Mouse (Mus musculus): ENCODE measurements around the gene Gpd2. TPM values are rescaled to one million over a fixed set of nuclear protein-coding genes. Genes with fewer than 3 reads are reported as not detected.
A peak's percentile ranks its signal among the peaks of the same experiment; 100 is the strongest.

Gpd2 gene
- total and polyA plus RNA-seq, 3 experiments, result 15.7 to 20.4 (median 16.7) TPM

DNA sequence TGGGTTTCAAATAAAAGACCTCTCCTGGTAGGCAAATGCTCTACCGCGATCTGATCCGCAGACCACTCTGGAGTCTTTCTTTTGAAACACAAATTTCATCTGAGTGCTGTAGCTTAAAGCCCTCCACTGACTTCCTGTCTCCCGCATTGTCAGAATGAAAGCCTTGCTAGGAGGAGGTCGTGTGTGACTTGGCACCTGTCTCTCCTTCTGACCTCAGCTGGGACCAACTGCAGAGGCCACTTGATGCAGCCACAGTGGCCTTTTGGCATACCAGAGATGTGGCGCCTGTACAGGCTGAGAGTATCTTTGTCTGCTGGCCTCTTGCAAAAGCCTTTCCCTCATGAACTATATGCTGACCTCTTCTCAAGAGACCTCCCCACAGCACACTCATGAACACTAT lies 19.0 kb downstream of the Gpd2 start:
- Histone ChIP-seq H3K36me3 (replicated peaks in 1 of 2; ENCODE audit: control insufficient read depth in 1 of 2, insufficient read depth in 1 of 2, low read length in 1 of 2) (peaks cover 0 to 3% of the 10 kb centered on the region in 2 experiments), H3K9me3 (replicated peaks; ENCODE audit: low read length) (no peaks in the 10 kb centered on the region), H3K27ac (ENCODE audit: insufficient read depth, low read depth) (no peak overlapping the region), H3K27me3 (replicated peaks) (no peaks in the 10 kb centered on the region), H3K4me3 (replicated peaks in 1 of 3; ENCODE audit: low read depth in 2 of 3, low read length in 2 of 3, poor library complexity in 1 of 3) (no peak overlapping the region), H3K79me2 (replicated peaks; ENCODE audit: control insufficient read depth, extremely low read depth, insufficient read depth, poor library complexity, severe bottlenecking) (no peaks in the 10 kb centered on the region; the same call in 1 of the 2 replicates), H3K9ac (ENCODE audit: insufficient read depth, low read depth) (no peak overlapping the region), H3K4me1 (ENCODE audit: control insufficient read depth in 1 of 2, insufficient read depth in 2 of 2) (peaks cover 4 to 27% of the 10 kb centered on the region in 2 experiments; a peak in 3 of 4 replicates), H3K4me2 (ENCODE audit: insufficient read depth, low read depth, poor library complexity, severe bottlenecking) (no peak overlapping the region)
- TF ChIP-seq BHLHE40 (IDR thresholded peaks at IDR 0.05; ENCODE audit: low read depth, low read length) (peak; percentile 36), EP300 (IDR thresholded peaks at IDR 0.05; ENCODE audit: low read length) (peak; percentile 14; the same call in 1 of the 2 replicates), POLR2A (IDR thresholded peaks at IDR 0.05; ENCODE audit: low read depth, low read length) (no peak), IRF4 (IDR thresholded peaks at IDR 0.05; ENCODE audit: low read depth, low read length) (peak; percentile 30; the same call in 1 of the 2 replicates)
- DNase-seq (ENCODE audit: extremely low read depth), result peak; percentile 23
- dilution Hi-C loops (cut with MboI; ENCODE audit: extremely low pct_ligation_motif_present, extremely low pct_unique_long_range_greater_than_20kb, low sequenced_read_pairs), result no loop called here
- in situ Hi-C loops (cut with MboI; ENCODE audit: low pct_ligation_motif_present, low pct_unique_long_range_greater_than_20kb, low sequenced_read_pairs), result no loop called here

DNA sequence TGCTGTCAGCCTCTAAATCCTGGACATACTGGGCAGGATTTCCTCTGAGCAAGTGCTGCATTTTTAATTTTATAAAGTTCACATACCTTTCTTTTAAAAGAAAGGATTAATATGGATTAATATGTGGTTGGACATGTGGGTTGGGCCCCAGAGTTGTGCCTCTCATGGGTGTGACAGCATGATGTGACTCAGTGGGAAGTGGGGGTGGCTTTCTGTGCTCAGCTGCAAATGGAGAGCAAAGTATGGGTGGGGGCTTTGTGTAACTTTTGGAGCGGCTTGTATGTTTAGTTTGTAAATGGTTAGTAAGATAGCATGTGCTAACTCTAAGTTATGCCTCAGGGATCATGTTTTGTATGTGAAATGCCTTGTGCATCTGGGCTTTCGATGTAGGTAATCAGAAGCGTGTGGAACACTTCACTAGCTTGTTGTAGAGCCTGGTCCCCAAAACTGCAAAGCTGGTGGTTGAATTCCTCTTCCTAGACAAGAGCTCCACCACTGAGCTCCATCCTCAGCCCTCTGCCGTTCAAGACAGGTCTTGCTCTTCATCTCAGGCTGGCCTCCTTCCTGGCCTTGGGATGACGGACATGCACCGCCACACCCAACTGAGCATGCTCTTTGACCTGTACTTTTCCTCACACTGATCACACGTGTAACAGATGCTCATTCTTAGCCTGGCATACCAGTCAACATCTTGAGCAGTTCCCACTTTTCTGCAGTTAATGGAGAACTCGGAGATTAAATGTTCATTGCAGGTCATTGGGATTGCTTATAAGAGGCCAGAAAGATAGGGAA lies 24.0 kb downstream of the Gpd2 start:
- in situ Hi-C loops (cut with MboI; ENCODE audit: low pct_ligation_motif_present, low pct_unique_long_range_greater_than_20kb, low sequenced_read_pairs), result no loop called here
- H3K4me3 ChIP-seq (replicated peaks in 1 of 3; ENCODE audit: low read depth in 2 of 3, low read length in 2 of 3, poor library complexity in 1 of 3), result no peak overlapping the region
- TF ChIP-seq JUN (IDR thresholded peaks at IDR 0.05; ENCODE audit: insufficient read depth, low read depth, low read length) (no peak), MAFK (IDR thresholded peaks at IDR 0.05; ENCODE audit: insufficient replicate concordance, low read length) (no peak), JUND (conservative IDR thresholded peaks at IDR 0.05; ENCODE audit: low read depth, low read length) (no peak), SMC3 (IDR thresholded peaks at IDR 0.05; ENCODE audit: low read depth, low read length) (no peak), NRF1 (IDR thresholded peaks at IDR 0.05; ENCODE audit: low read depth, low read length) (no peak), RCOR1 (conservative IDR thresholded peaks at IDR 0.05; ENCODE audit: low read depth, low read length) (no peak), NELFE (IDR thresholded peaks at IDR 0.05; ENCODE audit: low read depth, low read length) (no peak), TCF12 (IDR thresholded peaks at IDR 0.05; ENCODE audit: low read depth, low read length) (no peak), EP300 (IDR thresholded peaks at IDR 0.05; ENCODE audit: low read length) (no peak), CHD2 (IDR thresholded peaks at IDR 0.05; ENCODE audit: low read length) (no peak), ZKSCAN1 (IDR thresholded peaks at IDR 0.05; ENCODE audit: borderline replicate concordance, low read depth, low read length) (no peak), MAX (IDR thresholded peaks at IDR 0.05; ENCODE audit: low read length) (no peak)
- H3K4me2 ChIP-seq (ENCODE audit: insufficient read depth, low read depth, poor library complexity, severe bottlenecking), result no peak overlapping the region
- H3K79me2 ChIP-seq (replicated peaks; ENCODE audit: control insufficient read depth, extremely low read depth, insufficient read depth, poor library complexity, severe bottlenecking), result no peaks in the 10 kb centered on the region
- no peak overlapping the region for H3K27ac ChIP-seq (ENCODE audit: insufficient read depth, low read depth)
- H3K9me3 ChIP-seq (replicated peaks; ENCODE audit: low read length), result no peaks in the 10 kb centered on the region
- dilution Hi-C loops (cut with MboI; ENCODE audit: extremely low pct_ligation_motif_present, extremely low pct_unique_long_range_greater_than_20kb, low sequenced_read_pairs), result no loop called here
- peaks cover 2 to 4% of the 10 kb centered on the region in 2 experiments; a peak in 3 of 4 replicates for H3K4me1 ChIP-seq (ENCODE audit: control insufficient read depth in 1 of 2, insufficient read depth in 2 of 2)
- DNase-seq (ENCODE audit: extremely low read depth), result no peak
- H3K36me3 ChIP-seq (replicated peaks in 1 of 2; ENCODE audit: control insufficient read depth in 1 of 2, insufficient read depth in 1 of 2, low read length in 1 of 2), result peaks cover 0 to 4% of the 10 kb centered on the region in 2 experiments
- no peak overlapping the region for H3K9ac ChIP-seq (ENCODE audit: insufficient read depth, low read depth)
- H3K27me3 ChIP-seq (replicated peaks), result no peaks in the 10 kb centered on the region
